Mouse (Mus musculus) embryonic facial prominence, embryonic 14.5 days (tissue): ENCODE data around the gene D630039A03Rik. TPM values are rescaled to one million over a fixed set of nuclear protein-coding genes. Genes with fewer than 3 reads are reported as not detected.
"Not testable (repeated sequence)": the region's sequence is repeated elsewhere in the genome, so short reads cannot be mapped to it uniquely, and the experiment has no call there.

Source experiments
- ATAC-seq: fragments of 200-750 bp; cut with Nextera tagmentation; 2 replicates; pipeline ENCODE4 v1.8.0; 2017; ENCODE audit warnings: low read depth, moderate number of reproducible peaks, moderate TSS enrichment
- DNase-seq: peaks from one replicate; pipeline ENCODE4 v3.0.0-alpha.2; 2015; ENCODE audit warnings: low spot score
- H3K27ac ChIP-seq: fragments of 300-500 bp; sonication (generic); replicated peaks from 2 replicates; pipeline ENCODE4 v1.5.1; 2014; ENCODE audit warnings: low read depth, mild to moderate bottlenecking, low read length, moderate library complexity
- H3K27me3 ChIP-seq: fragments of 300-500 bp; sonication (generic); replicated peaks from 2 replicates; pipeline ENCODE4 v1.6.1; 2014; ENCODE audit warnings: low read length; ENCODE audit not compliant: control insufficient read depth, insufficient read depth
- H3K36me3 ChIP-seq: fragments of 300-500 bp; sonication (generic); 2 replicates; pipeline ENCODE4 v1.6.1; 2014; ENCODE audit warnings: low read length, mixed read lengths; ENCODE audit not compliant: control insufficient read depth, insufficient read depth
- H3K4me1 ChIP-seq: fragments of 300-500 bp; sonication (generic); 2 replicates; pipeline ENCODE4 v1.6.1; 2014; ENCODE audit warnings: antibody characterized with exemption, low read length; ENCODE audit not compliant: control insufficient read depth, insufficient read depth
- H3K4me2 ChIP-seq: fragments of 300-500 bp; sonication (generic); 2 replicates; pipeline ENCODE4 v1.6.1; 2014; ENCODE audit warnings: low read depth, mild to moderate bottlenecking, low read length, moderate library complexity, mixed read lengths
- H3K4me3 ChIP-seq: fragments of 300-500 bp; sonication (generic); 2 replicates; pipeline ENCODE4 v1.5.1; 2014; ENCODE audit warnings: low read depth, mild to moderate bottlenecking, low read length
- H3K9ac ChIP-seq: fragments of 300-500 bp; sonication (generic); 2 replicates; pipeline ENCODE4 v1.6.1; 2014; ENCODE audit warnings: low read depth, mild to moderate bottlenecking, low read length, moderate library complexity, mixed read lengths
- H3K9me3 ChIP-seq: fragments of 300-500 bp; sonication (generic); 2 replicates; pipeline ENCODE4 v1.6.1; 2016; ENCODE audit warnings: low read length; ENCODE audit not compliant: control insufficient read depth
- WGBS: fragments of 180-500 bp; shearing (Covaris S2); extraction: QIAGEN DNeasy Blood & Tissue Kit; methylation state at CpG from one replicate; pipeline ENCODE4 v1.1.7; 2014; 5-methylcytosine and 5-hydroxymethylcytosine counted together
- polyA plus RNA-seq: library from polyadenylated mRNA; unstranded; fragments of >200 nt; fragmentation: Nextera tagmentation; extraction: Ambion mirVana; gene quantifications from 2 replicates; pipeline ENCODE4 v1.2.1, GENCODE M21; 2014

Gene D630039A03Rik
- polyA plus RNA-seq, 1 experiment from 2014 or later, result 0.19 TPM

GRCm38 (mm10) chr4:57889773-57890172 is 26.3 kb downstream of the D630039A03Rik start:
- 88% methylated on average over 8 of the region's 8 CpGs for WGBS
- H3K27ac ChIP-seq, result no peak overlapping the region
- no peak overlapping the region for H3K9ac ChIP-seq
- H3K27me3 ChIP-seq, result no peaks in the 10 kb centered on the region
- ATAC-seq, result no peak
- no peak overlapping the region for H3K4me3 ChIP-seq
- H3K9me3 ChIP-seq, result no peaks in the 10 kb centered on the region
- peaks cover 17% of the 10 kb centered on the region for H3K4me1 ChIP-seq
- H3K36me3 ChIP-seq, result peaks cover 7% of the 10 kb centered on the region; the same call in 1 of the 2 replicates
- DNase-seq, result no peak
- no peak overlapping the region for H3K4me2 ChIP-seq

- H3K4me1 ChIP-seq, result peaks cover 17% of the 10 kb centered on the region
- not testable (repeated sequence) for H3K9ac ChIP-seq, H3K4me2 ChIP-seq, H3K4me3 ChIP-seq, DNase-seq, H3K36me3 ChIP-seq, H3K27ac ChIP-seq, ATAC-seq, H3K9me3 ChIP-seq, H3K27me3 ChIP-seq
- WGBS, result 95% methylated on average over 1 of the region's 1 CpGs
Measured at GRCm38 (mm10) chr4:57888978-57889377, 27.1 kb downstream of the D630039A03Rik start.

GRCm38 (mm10) chr4:57888246-57888645 is 27.9 kb downstream of the D630039A03Rik start:
- Histone ChIP-seq H3K9ac (no peak overlapping the region), H3K9me3 (no peaks in the 10 kb centered on the region), H3K4me1 (peaks cover 21% of the 10 kb centered on the region), H3K36me3 (peaks cover 5% of the 10 kb centered on the region; the same call in 1 of the 2 replicates), H3K4me3 (no peak overlapping the region), H3K4me2 (no peak overlapping the region), H3K27ac (no peak overlapping the region), H3K27me3 (no peaks in the 10 kb centered on the region)
- 95% methylated on average over 2 of the region's 2 CpGs for WGBS
- no peak for DNase-seq
- no peak for ATAC-seq

- no peak overlapping the region for H3K9ac ChIP-seq
- H3K27me3 ChIP-seq, result no peaks in the 10 kb centered on the region
- ATAC-seq, result no peak
- no peak overlapping the region for H3K4me2 ChIP-seq
- H3K9me3 ChIP-seq, result no peaks in the 10 kb centered on the region
- H3K27ac ChIP-seq, result no peak overlapping the region
- WGBS, result 78% methylated on average over 3 of the region's 3 CpGs
- H3K4me1 ChIP-seq, result peaks cover 22% of the 10 kb centered on the region
- H3K4me3 ChIP-seq, result no peak overlapping the region
- DNase-seq, result no peak
- no peaks in the 10 kb centered on the region for H3K36me3 ChIP-seq
Measured at GRCm38 (mm10) chr4:57886888-57887230, 29.2 kb downstream of the D630039A03Rik start.

DNA sequence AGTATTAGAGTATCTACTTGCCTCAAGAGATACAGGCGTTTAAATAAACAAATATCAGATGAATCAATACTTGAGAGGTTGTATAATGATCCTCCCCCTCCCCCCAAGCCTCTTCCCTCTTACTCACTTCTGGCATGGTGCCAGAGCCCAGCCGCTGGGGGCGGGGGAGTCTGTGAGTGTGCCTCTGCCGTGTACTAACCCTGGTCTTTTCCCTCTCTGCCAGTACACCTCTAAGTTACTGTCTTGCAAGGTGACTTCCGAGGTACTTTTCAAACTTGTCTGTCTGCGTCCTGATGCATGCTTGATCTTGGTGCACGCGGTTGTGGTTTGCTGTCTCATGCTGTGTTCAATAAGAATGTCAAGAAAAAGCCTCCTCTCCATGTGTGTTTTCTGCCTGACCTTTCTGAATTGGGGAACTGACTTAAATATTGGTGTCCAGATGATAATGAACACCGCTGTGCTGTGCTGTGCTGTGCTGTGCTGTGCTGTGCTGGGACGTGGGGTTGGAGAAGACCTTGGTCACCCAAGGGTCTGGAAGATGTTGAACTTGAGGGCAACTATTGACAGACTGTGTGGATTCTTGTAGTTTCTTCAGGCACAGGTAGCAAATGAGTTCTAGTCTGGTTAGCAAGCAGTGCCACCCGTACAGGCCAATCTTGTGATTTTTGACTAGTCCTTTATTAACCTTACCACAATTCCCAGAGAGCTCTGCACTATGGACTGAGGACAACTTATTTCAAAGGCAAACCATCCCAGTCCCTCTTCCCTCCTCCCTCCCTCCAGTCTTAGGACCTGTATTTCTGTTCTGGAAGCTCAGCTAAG is 29.8 kb downstream of the D630039A03Rik start:
- DNase-seq, result peak; percentile 48
- no peak overlapping the region for H3K4me2 ChIP-seq
- 49% methylated on average over 11 of the region's 11 CpGs for WGBS
- no peaks in the 10 kb centered on the region for H3K9me3 ChIP-seq
- H3K27ac ChIP-seq, result no peak overlapping the region
- H3K36me3 ChIP-seq, result no peaks in the 10 kb centered on the region
- ATAC-seq, result no peak
- H3K9ac ChIP-seq, result no peak overlapping the region
- peaks cover 16% of the 10 kb centered on the region for H3K4me1 ChIP-seq
- H3K4me3 ChIP-seq, result no peak overlapping the region
- H3K27me3 ChIP-seq, result no peaks in the 10 kb centered on the region

- 74% methylated on average over 2 of the region's 2 CpGs for WGBS
- Histone ChIP-seq H3K4me3 (no peak overlapping the region), H3K4me1 (peaks cover 16% of the 10 kb centered on the region), H3K36me3 (no peaks in the 10 kb centered on the region), H3K9me3 (no peaks in the 10 kb centered on the region), H3K9ac (no peak overlapping the region), H3K27ac (no peak overlapping the region), H3K27me3 (no peaks in the 10 kb centered on the region), H3K4me2 (no peak overlapping the region)
- DNase-seq, result no peak
- ATAC-seq, result no peak
Measured at GRCm38 (mm10) chr4:57885186-57885585, 30.9 kb downstream of the D630039A03Rik start.

DNA sequence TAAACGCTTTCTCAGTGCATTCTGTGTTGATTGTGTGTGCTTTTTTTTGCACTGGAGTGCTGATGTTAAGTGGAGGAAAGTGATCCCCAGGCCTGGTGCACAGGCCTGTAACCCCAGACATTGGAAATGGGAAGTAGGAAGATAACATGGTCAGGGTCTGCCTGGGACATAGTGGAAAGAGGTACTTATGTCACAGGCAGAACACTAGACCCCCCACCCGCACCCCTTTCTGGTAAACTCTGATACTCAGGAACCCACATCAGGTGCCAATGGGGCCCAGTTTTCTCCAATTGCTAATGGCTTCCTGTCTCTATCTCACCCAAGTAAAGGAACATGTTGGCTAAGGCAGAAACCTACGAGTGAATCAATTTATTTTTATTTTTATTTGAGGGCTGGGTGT is 31.6 kb downstream of the D630039A03Rik start:
- H3K4me1 ChIP-seq, result peaks cover 16% of the 10 kb centered on the region
- no peaks in the 10 kb centered on the region for H3K9me3 ChIP-seq
- H3K4me2 ChIP-seq, result no peak overlapping the region
- H3K27ac ChIP-seq, result no peak overlapping the region
- no peak overlapping the region for H3K9ac ChIP-seq
- no peaks in the 10 kb centered on the region for H3K36me3 ChIP-seq
- H3K4me3 ChIP-seq, result no peak overlapping the region
- no peak; the same call in 1 of the 2 replicates for ATAC-seq
- DNase-seq, result no peak
- 78% methylated on average over 3 of the region's 3 CpGs for WGBS
- no peaks in the 10 kb centered on the region for H3K27me3 ChIP-seq

GRCm38 (mm10) chr4:57883520-57884421 is 32.3 kb downstream of the D630039A03Rik start:
- 51% methylated on average over 7 of the region's 7 CpGs for WGBS
- DNase-seq, result peak; percentile 89
- Histone ChIP-seq H3K27ac (no peak overlapping the region), H3K27me3 (no peaks in the 10 kb centered on the region), H3K4me1 (peaks cover 16% of the 10 kb centered on the region), H3K36me3 (no peaks in the 10 kb centered on the region), H3K9me3 (no peaks in the 10 kb centered on the region), H3K9ac (no peak overlapping the region), H3K4me2 (no peak overlapping the region), H3K4me3 (no peak overlapping the region)
- ATAC-seq, result peak; percentile 72
